Mouse (Mus musculus) spleen, embryonic (tissue): Measurements from ENCODE around the gene R3hdm2.

ENCODE experiments used
- CTCF ChIA-PET: fragments of 350-600 bp; sonication (Branson Sonifier 250); formaldehyde crosslinking; loops from one replicate; lab custom pipeline; 2022; lab: Charles Lee

Gene R3hdm2

GRCm38 (mm10) chr10:127488856-127489255 lies 108.7 kb downstream of the R3hdm2 start:
- CTCF ChIA-PET = no interaction called here

- CTCF ChIA-PET = interaction anchor here (0.7 kb wide), 1 partner anchor 22 kb away, joined by 4 read pairs; no protein-coding TSS in a partner anchor
Measured at GRCm38 (mm10) chr10:127490160-127491127, 110.3 kb downstream of the R3hdm2 start.

GRCm38 (mm10) chr10:127491128-127491512 lies 111.0 kb downstream of the R3hdm2 start:
- CTCF ChIA-PET = no interaction called here

DNA sequence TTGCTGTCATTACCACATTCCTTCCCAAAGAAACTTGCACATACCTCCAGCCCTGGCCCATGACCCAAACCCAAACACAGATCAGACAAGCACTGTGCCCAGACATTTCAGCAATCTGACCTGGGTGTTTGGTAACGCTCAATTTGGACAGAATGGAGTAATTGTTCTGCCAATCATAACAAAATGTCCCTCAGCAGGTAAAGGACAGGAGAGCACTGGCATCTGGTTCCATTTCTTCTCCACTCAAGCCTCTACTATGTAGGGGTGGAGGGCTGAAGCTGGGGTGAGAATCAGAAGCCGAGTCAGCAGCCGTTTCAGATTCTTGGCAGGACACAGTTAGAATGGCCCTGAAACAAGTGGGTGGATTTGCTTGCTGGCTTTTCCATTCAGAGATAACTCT lies 112.0 kb downstream of the R3hdm2 start:
- CTCF ChIA-PET = no interaction called here

GRCm38 (mm10) chr10:127496156-127496555 lies 116.0 kb downstream of the R3hdm2 start:
- CTCF ChIA-PET = no interaction called here

DNA sequence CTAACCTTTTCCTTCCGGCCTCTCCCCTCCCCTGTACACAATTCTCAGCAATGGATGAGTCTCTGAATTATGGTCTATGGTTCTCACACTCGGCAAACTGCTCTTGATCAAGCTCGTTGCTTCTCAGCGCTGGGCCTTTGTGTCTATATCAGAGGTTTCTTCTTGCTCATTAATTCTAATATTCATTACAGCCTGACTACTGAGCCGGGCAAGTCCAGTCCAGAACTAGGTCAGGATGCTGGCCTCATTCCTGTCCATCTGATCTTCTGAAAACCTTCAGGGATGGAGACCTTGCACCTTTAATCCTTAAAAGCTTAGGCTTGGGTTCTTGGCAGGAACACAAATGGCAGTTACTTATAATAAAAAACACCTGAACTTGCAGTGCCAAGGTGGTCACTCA lies 119.4 kb downstream of the R3hdm2 start:
- CTCF ChIA-PET = no interaction called here

DNA sequence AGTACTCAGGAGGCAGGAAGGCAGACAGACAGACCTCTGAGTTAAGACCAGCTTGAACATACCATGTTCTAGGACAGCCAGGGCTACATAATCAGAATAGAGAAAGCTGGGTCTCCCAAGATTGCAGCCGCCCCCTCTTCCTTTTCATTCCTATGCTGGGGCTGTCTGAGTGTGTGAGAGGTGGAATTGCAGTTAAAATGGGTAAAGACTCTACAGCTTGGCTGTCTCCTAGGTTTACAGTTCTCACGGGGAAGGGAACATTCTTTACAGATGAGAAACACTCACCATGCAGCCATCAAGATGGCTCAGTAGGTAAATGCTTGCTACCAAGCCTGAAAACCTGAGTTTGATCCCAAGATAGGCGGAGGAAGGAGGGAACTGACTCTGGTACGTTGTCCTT lies 119.9 kb downstream of the R3hdm2 start:
- CTCF ChIA-PET = no interaction called here

GRCm38 (mm10) chr10:127500894-127501893 lies 121.1 kb downstream of the R3hdm2 start, which contains the start of gene Stac3:
TSS of gene Stac3 (plus strand) at chr10:127501686.
- CTCF ChIA-PET = interaction anchor here (0.6 kb wide), 1 partner anchor 10 kb away, joined by 3 read pairs; no protein-coding TSS in a partner anchor

DNA sequence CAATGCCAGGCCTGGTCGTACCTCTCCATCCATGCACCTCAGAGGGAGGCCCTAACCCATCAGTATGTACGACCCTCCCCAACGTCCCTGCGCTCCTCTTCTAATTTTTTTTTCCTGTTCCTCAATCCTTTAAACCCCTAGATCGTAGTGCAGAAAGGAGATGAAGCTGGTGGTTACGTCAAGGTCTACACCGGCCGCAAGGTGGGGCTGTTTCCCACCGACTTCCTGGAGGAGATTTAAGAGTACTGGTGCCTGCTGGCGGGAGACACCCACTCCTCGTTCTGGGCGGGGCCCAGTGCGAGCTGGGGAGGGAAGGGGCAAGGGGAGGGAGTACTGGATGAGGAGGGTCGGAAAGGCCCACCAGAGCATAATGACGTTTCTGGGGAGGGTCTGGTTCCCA lies 128.1 kb downstream of the R3hdm2 start:
- CTCF ChIA-PET = interaction anchor here (0.7 to 4.4 kb wide), 2 partner anchors 29 to 642 kb away, joined by 3 to 36 read pairs; no protein-coding TSS in a partner anchor

DNA sequence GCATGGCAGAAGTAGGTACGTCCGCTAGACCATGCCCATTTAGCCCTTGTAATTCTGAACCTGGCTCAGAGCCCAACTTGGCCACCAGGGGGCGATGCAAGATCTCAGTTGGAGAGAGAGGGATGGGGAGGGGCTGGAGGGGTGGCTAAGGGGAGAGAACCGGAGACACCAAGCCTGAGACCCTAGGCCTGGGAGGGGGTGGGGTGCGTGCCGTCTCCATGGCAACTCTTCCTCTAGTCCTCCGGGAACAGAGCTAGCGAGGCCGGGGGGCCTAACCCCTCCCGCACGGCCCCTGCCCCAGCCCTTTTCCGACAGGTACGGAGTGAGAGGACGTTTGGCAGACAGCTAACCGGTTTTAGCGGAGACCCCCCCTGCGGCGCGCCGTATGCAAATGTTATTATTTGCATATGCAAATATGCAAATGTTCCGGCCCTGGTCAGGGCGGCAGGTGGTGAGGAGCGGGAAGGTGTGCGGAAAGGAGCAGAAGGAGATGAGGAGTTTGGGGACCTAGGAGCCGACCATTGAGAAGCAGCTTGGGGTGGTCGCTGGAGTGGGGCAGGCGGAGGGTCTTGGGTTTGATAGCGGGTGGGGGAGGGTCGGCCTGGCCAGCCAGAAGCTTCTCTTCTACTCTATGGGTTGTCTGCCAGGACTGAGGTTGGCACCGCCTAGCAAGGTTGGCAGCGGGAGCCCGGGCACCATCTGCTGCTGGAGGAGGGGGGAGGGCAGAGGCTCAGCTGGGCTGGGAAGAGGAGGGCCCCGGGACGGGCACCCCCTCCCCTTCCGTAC lies 129.1 kb downstream of the R3hdm2 start:
- CTCF ChIA-PET = interaction anchor here (0.6 to 4.4 kb wide), 6 partner anchors 8 to 30 kb away, joined by 3 to 36 read pairs (median 3); partner anchors contain the start of genes Nxph4 and Shmt2

- CTCF ChIA-PET = interaction anchor here (0.7 to 4.4 kb wide), 6 partner anchors 8 to 27 kb away, joined by 3 to 36 read pairs (median 3); partner anchors contain the start of genes Nxph4, Shmt2 and Stac3
Measured at GRCm38 (mm10) chr10:127509837-127510701, 129.9 kb downstream of the R3hdm2 start.

DNA sequence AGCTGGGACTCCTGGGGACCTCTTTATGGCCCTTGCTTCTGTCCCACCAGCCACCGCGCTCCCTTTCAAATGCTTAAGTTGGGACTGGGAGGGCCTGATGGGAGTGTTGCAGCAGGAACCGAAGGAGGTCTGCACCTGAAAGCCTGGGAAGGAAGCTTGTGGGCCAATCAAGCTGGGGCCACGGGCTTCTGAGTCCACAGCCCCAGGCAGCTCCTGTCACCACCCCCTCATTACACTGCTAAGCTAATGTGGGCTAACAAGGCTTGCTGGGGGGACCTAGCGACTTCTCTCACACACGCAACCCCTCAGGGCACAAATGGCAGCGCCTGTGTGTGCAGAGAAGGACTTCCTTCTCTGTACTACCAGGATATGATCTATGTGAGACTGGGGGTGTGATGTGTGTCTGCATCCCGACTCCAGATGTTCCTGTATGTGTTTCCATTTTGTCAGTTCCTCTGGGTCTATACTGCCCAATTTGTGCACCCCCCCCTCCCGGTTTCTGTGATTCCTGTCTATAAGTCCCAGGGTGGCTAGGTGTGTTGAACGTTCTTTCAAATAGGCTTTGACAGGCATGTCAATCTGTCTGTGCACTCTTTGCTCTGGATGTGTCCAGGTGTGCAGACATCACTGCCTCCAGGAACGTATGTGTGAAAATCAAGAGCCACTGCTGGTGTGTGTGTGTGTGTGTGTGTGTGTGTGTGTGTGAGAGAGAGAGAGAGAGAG lies 130.9 kb downstream of the R3hdm2 start:
- CTCF ChIA-PET = interaction anchor here (0.7 to 4.4 kb wide), 4 partner anchors 9 to 1146 kb away, joined by 3 to 36 read pairs (median 4); partner anchors contain the start of gene Stac3

DNA sequence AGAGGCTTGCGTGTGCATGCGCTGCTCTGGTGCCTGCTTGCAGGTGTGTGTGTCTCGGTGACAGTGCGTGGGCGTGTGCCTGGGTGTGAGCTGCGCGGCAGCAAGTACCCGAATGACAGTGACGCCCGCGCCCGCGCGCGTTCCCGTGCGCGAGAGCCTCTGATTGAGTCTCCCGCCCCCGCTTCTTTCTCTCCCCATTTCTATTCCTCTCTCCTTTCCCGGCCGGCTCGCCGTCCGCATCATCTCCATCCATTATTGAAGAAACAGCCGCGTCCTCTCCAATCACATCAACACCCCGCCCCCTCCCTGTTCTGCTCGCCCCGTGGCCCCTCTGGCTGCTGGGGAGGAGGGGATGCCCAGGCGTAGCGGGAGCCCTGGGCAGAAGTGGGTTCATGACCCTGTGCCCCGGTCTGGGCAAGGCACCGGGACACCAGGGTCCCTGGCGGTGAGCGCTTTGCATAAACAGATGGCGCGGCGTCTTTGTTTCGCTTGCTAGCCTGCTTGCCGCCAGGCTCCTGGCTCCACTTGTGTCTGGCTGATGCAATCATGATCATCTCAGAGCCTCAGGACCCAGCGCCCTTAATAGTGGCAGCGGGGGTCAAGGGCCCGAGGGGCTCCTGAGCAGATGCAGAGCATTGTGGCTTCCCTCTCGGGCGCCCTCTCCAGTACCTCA lies 131.6 kb downstream of the R3hdm2 start:
- CTCF ChIA-PET = interaction anchor here (0.6 to 4.4 kb wide), 4 partner anchors 25 to 29 kb away, joined by 3 to 36 read pairs (median 8); no protein-coding TSS in a partner anchor

DNA sequence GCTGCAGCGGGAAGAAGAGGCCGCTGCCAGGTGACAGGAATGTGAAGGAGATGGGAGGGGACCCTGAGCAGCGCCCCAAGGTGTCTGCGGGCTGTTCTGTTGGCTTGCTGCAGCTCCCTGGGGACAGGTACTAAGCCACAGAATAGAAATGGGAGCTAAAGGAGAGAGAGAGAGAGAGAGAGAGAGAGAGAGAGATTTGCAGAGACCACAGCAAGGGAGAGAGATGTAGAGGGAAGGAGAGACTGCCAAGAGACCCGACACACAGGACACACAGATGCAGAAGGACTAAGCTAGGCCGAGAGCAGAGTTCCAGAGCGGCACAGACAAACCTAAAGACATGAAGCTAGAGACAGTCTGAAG lies 132.2 kb downstream of the R3hdm2 start:
- CTCF ChIA-PET = interaction anchor here (0.5 to 2.3 kb wide), 6 partner anchors 11 to 29 kb away, joined by 3 to 14 read pairs (median 4); no protein-coding TSS in a partner anchor

GRCm38 (mm10) chr10:127512813-127513212 lies 132.7 kb downstream of the R3hdm2 start:
- CTCF ChIA-PET = interaction anchor here (0.5 to 2.3 kb wide), 8 partner anchors 11 to 522 kb away, joined by 3 to 14 read pairs (median 6); partner anchors contain the start of gene Nxph4

- CTCF ChIA-PET = interaction anchor here (0.6 to 2.3 kb wide), 8 partner anchors 9 to 521 kb away, joined by 3 to 14 read pairs (median 6); partner anchors contain the start of genes Nxph4 and Shmt2
Measured at GRCm38 (mm10) chr10:127513501-127514091, 133.5 kb downstream of the R3hdm2 start.

DNA sequence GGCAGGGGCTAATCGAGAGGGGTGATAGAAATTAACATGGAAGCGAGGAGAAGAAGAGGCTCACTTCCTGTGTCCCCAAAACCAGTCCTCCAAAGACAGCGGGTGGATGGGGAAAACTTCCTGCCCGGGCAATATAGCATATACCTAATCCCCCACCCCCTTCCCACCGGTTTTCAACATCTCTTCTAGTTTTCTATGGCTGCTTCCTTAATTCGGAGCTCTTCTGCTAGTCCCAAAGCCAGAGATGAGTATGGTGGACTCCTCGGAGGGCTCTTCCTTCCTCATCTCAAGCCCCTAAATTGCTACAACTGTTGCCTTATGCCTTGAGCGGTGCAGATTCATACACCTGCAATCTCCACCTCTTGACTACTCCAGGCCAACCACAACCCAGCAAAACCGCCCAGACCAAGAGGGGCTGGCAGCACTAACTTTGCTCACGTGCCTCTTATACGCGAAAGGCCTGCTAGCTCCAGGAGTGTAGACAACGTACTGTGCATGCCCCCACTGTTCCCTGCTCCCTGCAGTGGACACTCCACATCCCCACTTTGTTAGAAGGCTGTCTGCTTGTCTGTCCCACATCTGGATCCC lies 134.1 kb downstream of the R3hdm2 start:
- CTCF ChIA-PET = interaction anchor here (0.6 to 2.3 kb wide), 5 partner anchors 8 to 24 kb away, joined by 3 to 14 read pairs (median 7); partner anchors contain the start of genes Nxph4 and Shmt2
